Mouse (Mus musculus) adrenal gland, postnatal 4 days (tissue): ENCODE data around the gene Plin4. TPM values are rescaled to one million over a fixed set of nuclear protein-coding genes. Genes with fewer than 3 reads are reported as not detected.
"Not testable (repeated sequence)": the region's sequence is repeated elsewhere in the genome, so short reads cannot be mapped to it uniquely, and the experiment has no call there.

Experiments
- DNase-seq, 2 experiments: peaks; one replicate each; pipeline ENCODE4 v3.0.0; 2021 to 2022; ENCODE audit warnings: low spot score in 2 of 2, mixed read lengths in 2 of 2
- total RNA-seq, 2 experiments: library from RNA; stranded (reverse); gene quantifications; 2 replicates each; pipeline ENCODE4 v1.2.3; 2021

Gene Plin4
- total RNA-seq, 2 experiments from 2014 or later: 29.9 to 37.0 TPM

GRCm38 (mm10) chr17:56065715-56066114 lies 43.9 kb downstream of the Plin4 start:
- not testable (repeated sequence) for DNase-seq

- DNase-seq: no peak
These were observed 47.5 kb downstream of the Plin4 start for GRCm38 (mm10) chr17:56062081-56062480.

- DNase-seq: no peak
These were observed 52.1 kb downstream of the Plin4 start for GRCm38 (mm10) chr17:56057381-56058120.

DNA sequence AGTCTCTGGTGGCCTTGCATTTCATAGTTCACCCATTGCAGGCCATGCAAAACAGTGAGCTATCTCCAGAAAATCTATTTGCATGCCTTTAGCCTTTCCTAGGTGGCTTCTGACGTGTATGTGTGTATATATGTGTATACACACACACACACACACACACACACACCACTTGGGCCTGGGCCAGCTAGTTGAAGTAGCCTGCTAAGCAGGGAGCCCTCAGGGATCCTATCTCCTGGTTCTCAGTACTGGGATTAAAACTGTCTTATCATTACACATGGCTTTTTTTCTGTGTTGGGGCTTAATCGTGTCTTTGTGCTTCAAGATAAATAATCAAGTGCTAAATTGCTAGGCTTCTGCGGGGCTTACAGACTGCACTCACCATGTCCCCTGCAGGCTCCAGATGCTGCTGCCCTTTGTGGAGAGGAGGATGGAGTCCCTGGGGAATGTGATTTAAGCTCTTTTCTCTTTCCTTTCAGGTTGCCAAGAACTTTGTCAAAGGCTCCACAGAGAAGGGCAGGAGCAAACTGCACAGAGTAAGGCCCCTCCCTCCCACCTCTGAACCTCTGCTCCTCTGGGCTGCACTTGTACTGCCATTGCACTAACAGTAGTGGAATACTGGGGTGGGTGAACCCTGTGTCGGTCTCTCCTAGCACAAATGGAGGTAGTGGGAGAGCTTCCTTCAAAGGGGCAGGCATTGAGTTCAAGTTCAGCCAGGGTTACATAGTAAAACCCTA lies 53.5 kb downstream of the Plin4 start:
- DNase-seq: no peak

DNA sequence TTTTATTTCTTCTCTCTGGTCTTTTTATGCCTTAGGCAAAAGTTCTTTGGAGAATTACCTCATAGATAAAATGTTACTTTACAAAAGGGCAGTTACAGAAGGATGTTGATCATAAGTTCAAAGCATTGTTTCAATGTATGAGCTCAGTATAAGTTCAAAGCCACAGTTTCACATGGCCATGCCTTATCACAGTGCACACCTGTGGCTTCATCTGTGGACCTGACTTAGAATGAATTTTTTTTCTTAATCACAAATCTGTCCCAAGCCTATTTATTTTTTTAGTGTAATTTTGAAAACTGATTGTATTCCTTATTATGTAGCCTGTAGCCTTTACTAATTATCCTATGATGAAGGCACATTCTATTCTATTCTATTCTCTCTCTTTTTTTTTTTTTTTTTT lies 54.7 kb downstream of the Plin4 start:
- no peak for DNase-seq

GRCm38 (mm10) chr17:56051369-56051768 lies 58.2 kb downstream of the Plin4 start:
- no peak for DNase-seq

Other genes with a start within 250 kb of the Plin4 start
- 10 to 100 TPM; 11.7 to 13.1 TPM for gene Zfp119a, start 230.9 kb downstream of the Plin4 start, total RNA-seq
- 10 to 100 TPM; 10.1 to 11.3 TPM for gene Zfp959, start 217.7 kb downstream of the Plin4 start, total RNA-seq
- gene Zfp119b, start 160.3 kb downstream of the Plin4 start, total RNA-seq: 1 to 10 TPM; 7.2 to 8.0 TPM
- gene Ebi3, start 157.2 kb downstream of the Plin4 start, total RNA-seq: 1 to 10 TPM; 2.1 to 3.0 TPM
- 10 to 100 TPM; 22.7 to 26.9 TPM for gene Yju2, start 150.7 kb downstream of the Plin4 start, total RNA-seq
- gene Shd, start 139.3 kb downstream of the Plin4 start, total RNA-seq: 10 to 100 TPM in 1 of 2 experiments, 1 to 10 TPM in 1; 7.3 to 16.9 TPM
- gene Fsd1, start 123.3 kb downstream of the Plin4 start, total RNA-seq: 1 to 10 TPM; 4.1 to 9.2 TPM
- 1 to 10 TPM; 9.3 to 9.4 TPM for gene Stap2, start 104.2 kb downstream of the Plin4 start, total RNA-seq
- gene Mpnd, start 104.1 kb downstream of the Plin4 start, total RNA-seq: 10 to 100 TPM; 91.6 to 91.9 TPM
- 10 to 100 TPM; 66.3 to 67.4 TPM for gene Sh3gl1, start 73.2 kb downstream of the Plin4 start, total RNA-seq
- gene Chaf1a, start 69.4 kb downstream of the Plin4 start, total RNA-seq: 10 to 100 TPM; 15.6 to 16.2 TPM
- 10 to 100 TPM; 74.6 to 76.8 TPM for gene Ubxn6, start 34.8 kb downstream of the Plin4 start, total RNA-seq
- 10 to 100 TPM; 73.1 to 85.1 TPM for gene Hdgfl2, start 30.2 kb downstream of the Plin4 start, total RNA-seq
- 10 to 100 TPM; 23.1 to 30.6 TPM for gene Plin5, start 7.8 kb upstream of the Plin4 start, total RNA-seq
- 10 to 100 TPM in 1 of 2 experiments, 1 to 10 TPM in 1; 5.5 to 10.1 TPM for gene Lrg1, start 12.2 kb upstream of the Plin4 start, total RNA-seq
- 10 to 100 TPM in 1 of 2 experiments, 1 to 10 TPM in 1; 9.6 to 12.2 TPM for gene Sema6b, start 30.5 kb upstream of the Plin4 start, total RNA-seq
- 1 to 10 TPM; 8.0 to 9.2 TPM for gene Tnfaip8l1, start 52.7 kb upstream of the Plin4 start, total RNA-seq
- gene Mydgf, start 74.1 kb upstream of the Plin4 start, total RNA-seq: 10 to 100 TPM; 65.9 to 66.3 TPM
- gene Dpp9, start 109.1 kb upstream of the Plin4 start, total RNA-seq: 10 to 100 TPM; 34.4 to 37.3 TPM
- 10 to 100 TPM; 30.5 to 33.5 TPM for gene Fem1a, start 147.0 kb upstream of the Plin4 start, total RNA-seq
- 10 to 100 TPM; 21.0 to 22.2 TPM for gene Ticam1, start 167.0 kb upstream of the Plin4 start, total RNA-seq
- 10 to 100 TPM; 83.2 to 87.5 TPM for gene Plin3, start 183.1 kb upstream of the Plin4 start, total RNA-seq
- not detected for gene Arrdc5, start 190.5 kb upstream of the Plin4 start, total RNA-seq
- 10 to 100 TPM; 49.3 to 61.2 TPM for gene Uhrf1, start 193.5 kb upstream of the Plin4 start, total RNA-seq
- 10 to 100 TPM; 50.1 to 54.1 TPM for gene Kdm4b, start 216.3 kb upstream of the Plin4 start, total RNA-seq